ENCODE assay signal across 9 mouse cellular contexts in genomic region chr10:18482558-18483141, GRCm38 (mm10).
DNase-seq lines count a peak whose midpoint lies in the region; ATAC-seq lines count a peak whose summit lies in the region.
"Had no signal": no experiment of that assay in that cellular context is flagged by ENCODE, and none has a peak within 500 bp of the region (broad histone marks: within the 10 kb centered on the region; RNA-seq: fewer than 3 reads in every experiment).

No protein-coding gene starts in this region.

- H3K9me3 ChIP-seq in limb, embryonic 12.5 days, result no peaks in the 10 kb centered on the region
- H3K9me3 ChIP-seq in limb, embryonic 10.5 days (replicated peaks), result no peaks in the 10 kb centered on the region
- H3K9me3 ChIP-seq in heart, embryonic 12.5 days (replicated peaks), result no peaks in the 10 kb centered on the region

- 0 out of 2 replicates have a peak, but pooled peaks cover 6% of the 10 kb centered on the region for H3K36me3 ChIP-seq in limb, embryonic 12.5 days
- H3K36me3 ChIP-seq in limb, embryonic 10.5 days, result no peaks in the 10 kb centered on the region
- 0 out of 2 replicates have a peak, but pooled peaks cover 3% of the 10 kb centered on the region for H3K36me3 ChIP-seq in heart, embryonic 12.5 days

- H3K4me1 ChIP-seq in limb, embryonic 12.5 days (replicated peaks), result peaks cover 7% of the 10 kb centered on the region
- H3K4me1 ChIP-seq in limb, embryonic 10.5 days, result no peaks in the 10 kb centered on the region
- peaks cover 25% of the 10 kb centered on the region for H3K4me1 ChIP-seq in heart, embryonic 12.5 days (replicated peaks)

- ATAC-seq in limb, embryonic 12.5 days (ENCODE audit: insufficient number of reproducible peaks, insufficient read depth, low FRiP score, low TSS enrichment, low read depth), result no peak
- ATAC-seq in heart, embryonic 12.5 days (ENCODE audit: insufficient number of reproducible peaks, low FRiP score), result peak; percentile 55; the same call in 1 of the 2 replicates
- ATAC-seq in erythroblast, adult 5-6 weeks (replicated peaks; ENCODE audit: low FRiP score, poor library complexity, severe bottlenecking), result no peak
- ATAC-seq: Patski had no signal

- H3K27ac ChIP-seq in limb, embryonic 12.5 days, result peak overlapping the region; percentile 47; the same call in 1 of the 2 replicates
- no peak overlapping the region for H3K27ac ChIP-seq in limb, embryonic 10.5 days
- peak overlapping the region; percentile 75 for H3K27ac ChIP-seq in heart, embryonic 12.5 days (ENCODE audit: poor library complexity, severe bottlenecking)

- WGBS in limb, embryonic 12.5 days, result 63% methylated on average over 4 of the region's 4 CpGs
- WGBS in limb, embryonic 10.5 days, result 75% methylated on average over 4 of the region's 4 CpGs
- WGBS in heart, embryonic 12.5 days, result 4% methylated on average over 4 of the region's 4 CpGs

- DNase-seq in limb, embryonic 10.5 days (ENCODE audit: low spot score), result no peak
- peak; percentile 78 to 79 for DNase-seq in cerebellum, postnatal 14 days
- peak; percentile 75 for DNase-seq in layer of hippocampus, adult 9-11 months
- DNase-seq in neural tube, embryonic 10.5 days (ENCODE audit: extremely low spot score, low spot score), result peak; percentile 17
- no peak for DNase-seq in spleen, postnatal 36 days (ENCODE audit: low spot score in 2 of 2)

- H3K4me2 ChIP-seq in limb, embryonic 12.5 days, result no peak overlapping the region
- H3K4me2 ChIP-seq in heart, embryonic 12.5 days, result peak overlapping the region; percentile 36

- no peaks in the 10 kb centered on the region for H3K27me3 ChIP-seq in limb, embryonic 12.5 days
- H3K27me3 ChIP-seq in limb, embryonic 10.5 days (ENCODE audit: low read depth, poor library complexity, severe bottlenecking), result no peaks in the 10 kb centered on the region
- H3K27me3 ChIP-seq in heart, embryonic 12.5 days (replicated peaks), result no peaks in the 10 kb centered on the region
- H3K27me3 ChIP-seq: Patski had no signal

- H3K4me3 ChIP-seq in limb, embryonic 12.5 days (replicated peaks), result no peak overlapping the region
- H3K4me3 ChIP-seq in limb, embryonic 10.5 days, result no peak overlapping the region
- H3K4me3 ChIP-seq in heart, embryonic 12.5 days, result no peak overlapping the region

- no peak overlapping the region for H3K9ac ChIP-seq in limb, embryonic 12.5 days (replicated peaks)
- H3K9ac ChIP-seq in heart, embryonic 12.5 days, result no peak overlapping the region

Comparison
In these comparisons a context has a peak if more than half of its experiments do, and no peak if none do; other contexts are left out.
1. DNase-seq: peak in cerebellum, postnatal 14 days (2 of 2), layer of hippocampus, adult 9-11 months (single experiment) and neural tube, embryonic 10.5 days (single experiment); none in limb, embryonic 10.5 days (single experiment) and spleen, postnatal 36 days (0 of 2).